Mouse (Mus musculus) MEL (cell line): ENCODE measurements at regions not wholly inside any gene's neighbourhood (a gene's known extent, or its start where the extent isn't known, plus 50 kb on each side); places are given as distances from the start of the nearest gene placed in this dataset.

Source experiments
- CTCF ChIP-seq, 3 experiments: IDR thresholded peaks in 2 of 3; conservative IDR thresholded peaks in 1 of 3; 2 replicates each; pipeline ENCODE4 v1.5.1; 2011 to 2012; ENCODE audit warnings: low read length in 3 of 3, low read depth in 2 of 3, mild to moderate bottlenecking in 2 of 3, improper control_type of control experiment in 1 of 3, inconsistent platforms in 1 of 3, mixed read lengths in 1 of 3, moderate library complexity in 1 of 3; ENCODE audit not compliant: control insufficient read depth in 1 of 3, insufficient read depth in 1 of 3, poor library complexity in 1 of 3, severe bottlenecking in 1 of 3
- EP300 ChIP-seq, 2 experiments: IDR thresholded peaks; 2 replicates each; pipeline ENCODE4 v1.6.1; 2011; ENCODE audit warnings: improper control_type of control experiment in 2 of 2, low read length in 2 of 2, low read depth in 1 of 2, mild to moderate bottlenecking in 1 of 2
- MYB ChIP-seq: IDR thresholded peaks from 2 replicates; pipeline ENCODE4 v1.6.1; 2011; ENCODE audit warnings: mild to moderate bottlenecking, low read depth, low read length, improper control_type of control experiment
- POLR2A ChIP-seq, 2 experiments: IDR thresholded peaks; 2 replicates each; pipeline ENCODE4 v1.6.1; 2011 to 2012; ENCODE audit warnings: low read length in 2 of 2, mild to moderate bottlenecking in 2 of 2, control low read depth in 1 of 2, improper control_type of control experiment in 1 of 2, low read depth in 1 of 2, moderate library complexity in 1 of 2; ENCODE audit not compliant: control insufficient read depth in 1 of 2, insufficient read depth in 1 of 2, poor library complexity in 1 of 2
- POLR2AphosphoS2 ChIP-seq: IDR thresholded peaks from 2 replicates; pipeline ENCODE4 v1.6.1; 2011; ENCODE audit warnings: low read length, improper control_type of control experiment
- POLR2AphosphoS5 ChIP-seq: IDR thresholded peaks from 2 replicates; pipeline ENCODE4 v1.6.1; 2012; ENCODE audit warnings: low read depth, borderline replicate concordance, mild to moderate bottlenecking, inconsistent platforms, low read length, moderate library complexity, mixed read lengths
- ZKSCAN1 ChIP-seq: IDR thresholded peaks from 2 replicates; pipeline ENCODE4 v1.6.1; 2012; ENCODE audit warnings: low read depth, mild to moderate bottlenecking, inconsistent platforms, low read length, improper control_type of control experiment, moderate library complexity

DNA sequence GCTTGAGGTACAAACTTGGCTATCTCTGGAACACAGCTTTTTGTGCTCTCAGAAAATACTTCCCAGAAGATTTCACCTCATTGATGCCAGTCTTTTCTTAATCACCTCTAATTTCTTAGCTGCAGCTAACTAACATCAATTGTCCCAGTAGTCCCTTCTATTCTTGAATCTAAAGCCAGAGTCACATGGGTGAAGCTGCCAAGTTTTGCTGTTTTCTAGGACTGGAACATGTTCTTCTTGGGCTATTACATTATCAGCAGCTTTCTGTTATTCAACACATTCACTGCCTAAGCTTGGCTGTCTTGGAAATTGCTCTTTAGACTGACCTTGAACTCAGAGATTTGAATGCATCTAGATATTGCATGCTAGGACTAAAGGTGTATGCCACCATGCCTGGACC, 583.9 kb downstream of the Cetn3 start:
- TF ChIP-seq POLR2AphosphoS2 = no peak
- no peak for TF ChIP-seq POLR2A (IDR thresholded peaks at IDR 0.05; ENCODE audit: control insufficient read depth in 1 of 2, insufficient read depth in 1 of 2, low read depth in 1 of 2, low read length in 2 of 2, poor library complexity in 1 of 2)
- TF ChIP-seq CTCF (IDR thresholded peaks at IDR 0.05 in 2 of 3, conservative IDR thresholded peaks at IDR 0.05 in 1 of 3; ENCODE audit: control insufficient read depth in 1 of 3, insufficient read depth in 1 of 3, low read depth in 2 of 3, low read length in 3 of 3, poor library complexity in 1 of 3, severe bottlenecking in 1 of 3) = no peak
- no peak for TF ChIP-seq ZKSCAN1
- TF ChIP-seq POLR2AphosphoS5 = no peak
- TF ChIP-seq MYB = no peak
- no peak for TF ChIP-seq EP300 (IDR thresholded peaks at IDR 0.05; ENCODE audit: low read depth in 1 of 2, low read length in 2 of 2)
